Mouse (Mus musculus): Measurements from ENCODE around the gene H2al1c.
"Not testable (repeated sequence)": the region's sequence is repeated elsewhere in the genome, so short reads cannot be mapped to it uniquely, and the experiment has no call there.

H2al1c gene

GRCm38 (mm10) chrX:11305355-11305754, at the start of gene H2al1c:
Gene H2al1c, plus strand, starts transcription at chrX:11305655.
- not testable (repeated sequence) for DNase-seq

GRCm38 (mm10) chrX:11264918-11265317, 40.5 kb upstream of the H2al1c start:
- DNase-seq: peak; percentile 14 to 42

DNA sequence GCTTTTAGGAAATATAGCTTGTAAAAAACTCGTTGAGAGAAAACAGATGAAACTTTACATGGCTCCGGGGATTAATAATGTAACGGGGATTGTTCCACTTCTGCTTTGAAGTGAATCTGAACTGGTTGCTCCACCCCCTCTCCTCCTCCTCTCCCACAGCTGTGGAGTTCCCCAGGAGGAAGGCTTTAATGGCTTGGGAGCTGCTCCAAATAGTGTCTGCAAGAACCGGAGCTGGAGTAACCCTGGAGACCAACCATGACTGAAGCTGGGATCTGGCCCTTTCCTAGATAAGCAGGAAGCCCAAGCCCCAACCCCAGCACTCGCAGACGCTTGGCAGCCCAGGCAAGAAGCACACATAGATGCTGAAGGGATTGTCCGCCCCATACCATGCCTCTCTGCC, 37.7 kb upstream of the H2al1c start:
- DNase-seq: peak; percentile 45 to 61

- no peak for DNase-seq
Measured at GRCm38 (mm10) chrX:11269074-11269473, 36.4 kb upstream of the H2al1c start.

DNA sequence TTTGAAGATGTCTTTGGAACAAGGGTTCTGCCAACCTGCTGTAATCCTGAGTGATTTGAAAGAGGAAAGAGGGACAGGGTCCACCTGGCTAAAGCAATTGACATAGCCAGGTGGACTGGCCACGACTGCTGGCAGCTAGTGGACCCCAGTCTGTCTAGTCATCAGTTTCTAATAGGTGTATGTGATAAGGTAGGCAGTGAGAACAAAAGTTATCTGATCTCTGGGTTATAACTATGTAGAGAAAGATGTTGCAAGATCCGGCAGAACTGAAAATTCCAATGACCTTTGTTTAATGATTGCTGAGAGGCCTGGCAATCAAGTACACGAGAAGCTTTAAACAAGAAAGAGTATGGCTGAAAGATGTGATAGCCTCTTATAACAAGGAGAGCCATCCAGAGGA, 32.3 kb upstream of the H2al1c start:
- no peak for DNase-seq

DNA sequence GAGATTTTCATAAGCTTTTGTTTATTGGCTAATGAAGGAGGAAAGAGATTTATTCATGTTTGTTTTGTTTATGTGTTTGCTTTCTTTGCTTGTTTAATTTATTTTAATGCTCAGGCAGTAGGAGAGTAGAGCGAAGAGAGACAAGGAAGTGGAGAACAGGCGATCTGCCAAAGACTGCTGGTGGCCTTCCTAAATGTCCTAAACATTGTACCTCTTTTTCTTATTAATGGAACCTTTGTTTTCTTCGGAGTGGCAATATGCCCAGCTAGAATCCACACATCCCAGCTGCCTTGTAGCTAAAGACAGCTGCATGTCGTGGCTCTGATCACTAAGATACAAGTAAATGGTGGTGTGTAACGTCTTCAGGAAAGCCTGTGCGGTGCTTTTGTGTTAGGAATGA, 28.4 kb upstream of the H2al1c start:
- DNase-seq: no peak

DNA sequence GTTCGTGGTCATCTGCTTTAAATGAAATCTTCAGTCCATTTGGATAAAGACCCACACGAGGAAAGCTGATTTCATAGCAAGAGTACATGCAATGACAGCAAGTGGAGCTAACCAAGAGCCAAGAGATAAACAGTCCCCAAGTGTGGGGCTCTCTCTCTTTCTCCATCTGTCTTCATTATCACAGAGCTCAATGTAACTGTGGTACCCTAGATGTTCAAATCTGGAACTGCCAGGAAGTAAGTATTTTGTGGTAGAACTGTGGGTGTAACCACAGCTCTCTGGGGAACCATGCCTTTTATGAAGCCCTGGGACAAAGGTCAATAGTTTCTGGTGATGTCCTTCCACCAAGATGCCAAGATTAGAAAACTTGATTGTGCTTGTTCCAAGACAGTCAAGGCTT, 24.7 kb upstream of the H2al1c start:
- DNase-seq: no peak

- peak in 1 of 2 experiments; percentile 23 for DNase-seq
Measured at GRCm38 (mm10) chrX:11288306-11288882, 17.1 kb upstream of the H2al1c start.

DNA sequence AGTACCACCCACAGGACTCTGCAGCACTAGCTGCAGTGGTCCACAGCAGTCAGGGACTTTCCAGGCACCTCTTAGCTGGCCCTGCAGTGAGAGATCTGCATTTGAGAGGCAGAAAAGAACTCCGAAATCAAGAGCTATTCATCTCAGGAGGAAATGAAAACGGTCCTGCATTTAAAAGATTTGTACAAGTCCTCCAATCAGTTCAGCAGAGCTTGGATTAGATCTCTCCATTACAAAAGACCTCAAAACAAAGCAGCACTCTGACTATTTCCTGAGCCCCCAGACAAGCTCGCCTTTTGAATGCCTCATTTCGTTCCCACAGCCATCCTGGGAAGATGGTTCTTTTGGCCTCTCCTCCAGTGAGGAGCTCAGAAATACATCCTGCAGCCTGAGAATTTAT, 16.2 kb upstream of the H2al1c start:
- DNase-seq: no peak

GRCm38 (mm10) chrX:11298957-11299356, 6.5 kb upstream of the H2al1c start, which contains the start of gene H2al1a:
Gene H2al1a, plus strand, starts transcription at chrX:11299257.
- not testable (repeated sequence) for DNase-seq

- not testable (repeated sequence) for DNase-seq
Measured at GRCm38 (mm10) chrX:11302132-11302531, 3.3 kb upstream of the H2al1c start, which contains the start of gene H2al1b. Gene H2al1b, plus strand, starts transcription at chrX:11302432.

GRCm38 (mm10) chrX:11308524-11308923, 3.1 kb downstream of the H2al1c start, which contains the start of gene H2al1d:
Gene H2al1d, plus strand, starts transcription at chrX:11308824.
- DNase-seq: not testable (repeated sequence)

DNA sequence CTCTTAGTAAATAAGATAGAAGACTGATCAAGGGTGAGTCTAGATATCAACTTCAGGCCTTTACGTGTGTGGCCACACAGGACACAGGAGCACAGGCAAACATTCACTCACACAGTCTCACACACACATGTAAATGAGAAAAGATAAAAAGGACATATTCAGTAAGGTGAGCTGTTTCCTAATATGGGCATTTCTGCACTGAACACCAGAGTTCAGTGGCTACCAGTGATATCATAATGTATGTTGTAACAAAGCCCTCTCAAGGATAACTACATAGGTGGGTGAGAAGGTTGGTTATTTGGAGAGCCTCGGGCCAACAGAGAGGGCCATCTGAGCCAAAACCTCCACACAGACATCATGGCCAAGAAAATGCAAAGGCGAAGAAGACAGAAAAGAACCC, 6.2 kb downstream of the H2al1c start, which contains the start of gene H2al1e:
H2al1e (plus strand) TSS at position 301 of the 400 bp plus-strand sequence.
- DNase-seq: not testable (repeated sequence)

DNA sequence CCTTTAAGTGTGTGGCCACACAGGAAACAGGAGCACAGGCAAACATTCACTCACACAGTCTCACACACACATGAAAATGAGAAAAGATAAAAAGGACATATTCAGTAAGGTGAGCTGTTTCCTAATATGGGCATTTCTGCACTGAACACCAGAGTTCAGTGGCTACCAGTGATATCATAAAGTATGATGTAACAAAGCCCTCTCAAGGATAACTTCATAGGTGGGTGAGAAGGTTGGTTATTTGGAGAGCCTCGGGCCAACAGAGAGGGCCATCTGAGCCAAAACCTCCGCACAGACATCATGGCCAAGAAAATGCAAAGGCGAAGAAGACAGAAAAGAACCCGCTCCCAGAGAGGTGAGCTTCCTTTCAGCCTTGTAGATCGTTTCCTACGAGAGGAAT, 9.4 kb downstream of the H2al1c start, which contains the start of gene H2al1f:
H2al1f (plus strand) TSS at position 301 of the 400 bp plus-strand sequence.
- not testable (repeated sequence) for DNase-seq

DNA sequence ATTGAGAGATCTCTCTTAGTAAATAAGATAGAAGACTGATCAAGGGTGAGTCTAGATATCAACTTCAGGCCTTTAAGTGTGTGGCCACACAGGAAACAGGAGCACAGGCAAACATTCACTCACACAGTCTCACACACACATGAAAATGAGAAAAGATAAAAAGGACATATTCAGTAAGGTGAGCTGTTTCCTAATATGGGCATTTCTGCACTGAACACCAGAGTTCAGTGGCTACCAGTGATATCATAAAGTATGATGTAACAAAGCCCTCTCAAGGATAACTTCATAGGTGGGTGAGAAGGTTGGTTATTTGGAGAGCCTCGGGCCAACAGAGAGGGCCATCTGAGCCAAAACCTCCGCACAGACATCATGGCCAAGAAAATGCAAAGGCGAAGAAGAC, 12.5 kb downstream of the H2al1c start, which contains the start of gene H2al1g:
H2al1g (plus strand) TSS at position 301 of the 400 bp plus-strand sequence.
- DNase-seq: not testable (repeated sequence)

DNA sequence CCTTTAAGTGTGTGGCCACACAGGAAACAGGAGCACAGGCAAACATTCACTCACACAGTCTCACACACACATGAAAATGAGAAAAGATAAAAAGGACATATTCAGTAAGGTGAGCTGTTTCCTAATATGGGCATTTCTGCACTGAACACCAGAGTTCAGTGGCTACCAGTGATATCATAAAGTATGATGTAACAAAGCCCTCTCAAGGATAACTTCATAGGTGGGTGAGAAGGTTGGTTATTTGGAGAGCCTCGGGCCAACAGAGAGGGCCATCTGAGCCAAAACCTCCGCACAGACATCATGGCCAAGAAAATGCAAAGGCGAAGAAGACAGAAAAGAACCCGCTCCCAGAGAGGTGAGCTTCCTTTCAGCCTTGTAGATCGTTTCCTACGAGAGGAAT, 15.7 kb downstream of the H2al1c start, which contains the start of gene H2al1h:
H2al1h (plus strand) TSS at position 301 of the 400 bp plus-strand sequence.
- not testable (repeated sequence) for DNase-seq

- not testable (repeated sequence) for DNase-seq
Measured at GRCm38 (mm10) chrX:11324359-11324758, 18.9 kb downstream of the H2al1c start, which contains the start of gene H2al1i. Gene H2al1i, plus strand, starts transcription at chrX:11324659.

DNA sequence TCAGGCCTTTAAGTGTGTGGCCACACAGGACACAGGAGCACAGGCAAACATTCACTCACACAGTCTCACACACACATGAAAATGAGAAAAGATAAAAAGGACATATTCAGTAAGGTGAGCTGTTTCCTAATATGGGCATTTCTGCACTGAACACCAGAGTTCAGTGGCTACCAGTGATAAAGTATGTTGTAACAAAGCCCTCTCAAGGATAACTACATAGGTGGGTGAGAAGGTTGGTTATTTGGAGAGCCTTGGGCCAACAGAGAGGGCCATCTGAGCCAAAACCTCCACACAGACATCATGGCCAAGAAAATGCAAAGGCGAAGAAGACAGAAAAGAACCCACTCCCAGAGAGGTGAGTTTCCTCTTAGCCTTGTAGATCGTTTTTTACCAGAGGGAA, 22.1 kb downstream of the H2al1c start, which contains the start of gene H2al1j:
H2al1j (plus strand) TSS at position 301 of the 400 bp plus-strand sequence.
- not testable (repeated sequence) for DNase-seq

GRCm38 (mm10) chrX:11345762-11346161, 40.3 kb downstream of the H2al1c start:
- no peak for DNase-seq

GRCm38 (mm10) chrX:11346756-11347155, 41.3 kb downstream of the H2al1c start:
- DNase-seq: no peak

Data from kidney, postnatal 4 days (tissue).